Mouse (Mus musculus) kidney, postnatal 0 days (tissue): ENCODE measurements at regions not wholly inside any gene's neighbourhood (a gene's known extent, or its start where the extent isn't known, plus 50 kb on each side); places are given as distances from the start of the nearest gene placed in this dataset. TPM values are rescaled to one million over a fixed set of nuclear protein-coding genes. Genes with fewer than 3 reads are reported as not detected.

Source experiments
- ATAC-seq: fragments of 200-750 bp; cut with Nextera tagmentation; replicated peaks from 2 replicates; pipeline ENCODE4 v1.8.0; 2017; ENCODE audit warnings: low read depth, moderate number of reproducible peaks, moderate TSS enrichment, moderate library complexity; ENCODE audit not compliant: low FRiP score
- DNase-seq: peaks from one replicate; pipeline ENCODE4 v3.0.0-alpha.2; 2016; ENCODE audit warnings: low spot score
- H3K27ac ChIP-seq: fragments of 300-500 bp; sonication (generic); 2 replicates; pipeline ENCODE4 v1.5.1; 2014; ENCODE audit warnings: mild to moderate bottlenecking
- H3K27me3 ChIP-seq: fragments of 300-500 bp; sonication (generic); 2 replicates; pipeline ENCODE4 v1.6.1; 2014; ENCODE audit warnings: low read length, mixed read lengths; ENCODE audit not compliant: insufficient read depth
- H3K36me3 ChIP-seq: fragments of 300-500 bp; sonication (generic); 2 replicates; pipeline ENCODE4 v1.6.1; 2014; ENCODE audit warnings: low read length, mixed read lengths; ENCODE audit not compliant: insufficient read depth
- H3K4me1 ChIP-seq: fragments of 300-500 bp; sonication (generic); replicated peaks from 2 replicates; pipeline ENCODE4 v1.6.1; 2014; ENCODE audit warnings: antibody characterized with exemption, low read length, mixed read lengths; ENCODE audit not compliant: insufficient read depth
- H3K4me2 ChIP-seq: fragments of 300-500 bp; sonication (generic); 2 replicates; pipeline ENCODE4 v1.6.1; 2014; ENCODE audit warnings: mild to moderate bottlenecking, low read length, moderate library complexity, mixed read lengths
- H3K4me3 ChIP-seq: fragments of 300-500 bp; sonication (generic); replicated peaks from 2 replicates; pipeline ENCODE4 v1.5.1; 2014; ENCODE audit warnings: low read depth, low read length
- H3K9ac ChIP-seq: fragments of 300-500 bp; sonication (generic); 2 replicates; pipeline ENCODE4 v1.6.1; 2014; ENCODE audit warnings: low read depth, low read length
- H3K9me3 ChIP-seq: fragments of 300-500 bp; sonication (generic); replicated peaks from 2 replicates; pipeline ENCODE4 v1.6.1; 2016; ENCODE audit warnings: low read length, inconsistent platforms, mixed read lengths
- CTCF ChIP-seq: IDR thresholded peaks from 2 replicates; pipeline ENCODE4 v1.5.1; 2016; ENCODE audit warnings: antibody characterized with exemption, low read depth, mild to moderate bottlenecking, moderate library complexity
- WGBS: fragments of 180-500 bp; shearing (Covaris S2); extraction: QIAGEN DNeasy Blood & Tissue Kit; methylation state at CpG from one replicate; pipeline ENCODE4 v1.1.7; 2014; 5-methylcytosine and 5-hydroxymethylcytosine counted together
- microRNA-seq: library from miRNA; unstranded; fragments of <30 nt; microRNA quantifications from one replicate; pipeline ENCODE4, GENCODE M21; 2016

DNA sequence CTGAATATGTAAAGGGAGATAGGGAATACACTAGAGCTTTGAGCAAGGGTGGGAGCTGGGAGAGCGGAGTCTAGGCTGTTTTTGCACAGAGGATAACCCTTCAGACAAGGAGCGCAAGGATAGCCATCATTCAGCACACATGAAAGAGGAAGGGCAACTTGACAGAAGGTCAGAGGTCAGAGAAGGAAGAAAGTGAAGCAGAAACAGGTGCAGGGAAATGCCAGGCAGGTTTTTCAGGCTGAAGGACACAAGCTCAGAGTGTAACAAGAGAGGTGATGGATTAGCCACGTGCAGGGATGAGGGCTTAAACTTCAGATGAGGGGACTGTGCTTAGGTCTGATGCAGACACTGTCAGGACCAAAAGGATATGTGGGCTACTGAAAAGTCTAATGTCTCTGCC lies 199.5 kb downstream of the Epha4 start:
- 66% methylated on average over 3 of the region's 3 CpGs for WGBS
- Histone ChIP-seq H3K4me3 (no peak overlapping the region), H3K9me3 (no peaks in the 10 kb centered on the region), H3K4me2 (no peak overlapping the region), H3K4me1 (no peaks in the 10 kb centered on the region), H3K27me3 (no peaks in the 10 kb centered on the region), H3K36me3 (no peaks in the 10 kb centered on the region), H3K9ac (no peak overlapping the region), H3K27ac (no peak overlapping the region)
- TF ChIP-seq CTCF: no peak
- ATAC-seq (no peak), DNase-seq (no peak)

GRCm38 (mm10) chr1:77316198-77316597 lies 198.7 kb downstream of the Epha4 start:
- no peaks in the 10 kb centered on the region for H3K36me3 ChIP-seq
- no peak overlapping the region for H3K4me2 ChIP-seq
- WGBS: 28% methylated on average over 9 of the region's 9 CpGs
- H3K9ac ChIP-seq: no peak overlapping the region
- ATAC-seq (no peak), DNase-seq (peak; percentile 64)
- H3K4me1 ChIP-seq: no peaks in the 10 kb centered on the region
- no peaks in the 10 kb centered on the region for H3K9me3 ChIP-seq
- no peak overlapping the region for H3K27ac ChIP-seq
- TF ChIP-seq CTCF: no peak
- H3K4me3 ChIP-seq: no peak overlapping the region
- H3K27me3 ChIP-seq: no peaks in the 10 kb centered on the region

Small RNA genes in the stretch of these regions (microRNA-seq; reads per million reads assigned to microRNA genes)
- not detected for gene Mir6343
